Mouse (Mus musculus) liver, embryonic 14 days (tissue): ENCODE results near the gene Olfr1280. TPM values are rescaled to one million over a fixed set of nuclear protein-coding genes. Genes with fewer than 3 reads are reported as not detected.

Source experiments
- polyA plus RNA-seq: library from polyadenylated mRNA; depleted of rRNA; stranded (reverse); fragments of >200 nt; gene quantifications from 2 replicates; pipeline ENCODE4 v1.2.3, GENCODE M21; 2012; rRNA removed

The Olfr1280 gene
- not detected in 2 replicates for polyA plus RNA-seq

DNA sequence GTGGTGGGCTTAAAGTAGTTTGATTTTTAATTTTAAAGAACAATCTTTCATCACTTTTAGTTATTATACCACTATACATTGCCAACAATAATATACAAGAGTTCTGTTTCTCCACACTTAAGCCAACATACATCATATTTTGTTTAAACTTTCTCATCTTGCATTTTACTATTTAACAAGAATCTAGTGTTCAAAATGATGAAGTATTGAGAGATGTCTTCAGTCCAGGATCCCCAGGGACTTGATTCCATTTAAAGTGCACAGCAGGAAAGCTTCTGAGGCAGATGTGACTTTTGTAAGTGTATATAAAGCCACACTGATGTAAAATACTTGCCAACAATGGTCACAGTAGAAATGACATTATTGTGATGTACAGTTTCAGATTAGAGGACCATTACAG is at the start of gene Olfr1280:
Gene Olfr1280, plus strand, starts transcription at position 301 of the 400 bp plus-strand sequence.

DNA sequence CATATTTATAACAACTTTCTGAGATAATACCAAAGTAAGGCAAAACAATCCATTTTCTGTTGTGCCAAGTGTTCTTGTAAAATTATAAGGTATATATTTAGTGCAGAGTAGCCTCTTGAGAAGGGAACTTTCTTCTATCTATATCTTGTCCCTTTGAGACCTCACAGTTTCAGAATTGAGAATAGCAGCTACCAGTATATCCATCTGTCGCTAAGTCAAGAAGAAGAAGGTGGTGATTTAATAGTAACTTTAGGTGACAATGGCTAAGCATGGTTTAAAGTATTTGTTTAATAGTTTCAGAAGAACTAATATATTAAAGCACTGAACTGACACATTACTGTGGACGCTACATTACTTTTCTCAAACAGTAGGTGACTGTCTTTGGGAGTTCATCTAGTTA is 39.8 kb upstream of the Olfr1280 start, which contains the start of gene Olfr1277:
Gene Olfr1277, minus strand, starts transcription at position 101 of the 400 bp plus-strand sequence.

DNA sequence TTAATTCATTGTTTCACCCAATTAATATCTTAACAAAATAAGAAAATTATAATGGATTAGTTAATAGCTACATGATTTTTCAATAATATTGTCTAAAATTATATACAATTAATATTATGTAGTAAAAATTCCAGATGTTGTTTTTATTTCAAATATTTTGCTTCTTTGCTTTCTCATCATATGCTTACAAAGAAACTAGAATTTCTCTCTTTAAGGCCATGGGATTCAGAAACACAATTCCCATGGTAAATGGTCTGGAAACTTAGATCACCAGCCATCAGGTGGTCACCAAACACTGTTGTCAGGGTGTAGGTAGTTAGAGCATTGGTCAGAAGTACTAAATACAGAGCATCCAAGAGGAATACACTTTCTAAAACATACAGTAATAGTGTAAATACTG is 24.0 kb upstream of the Olfr1280 start, which contains the start of gene Olfr1278:
Gene Olfr1278, plus strand, starts transcription at position 301 of the 400 bp plus-strand sequence.

DNA sequence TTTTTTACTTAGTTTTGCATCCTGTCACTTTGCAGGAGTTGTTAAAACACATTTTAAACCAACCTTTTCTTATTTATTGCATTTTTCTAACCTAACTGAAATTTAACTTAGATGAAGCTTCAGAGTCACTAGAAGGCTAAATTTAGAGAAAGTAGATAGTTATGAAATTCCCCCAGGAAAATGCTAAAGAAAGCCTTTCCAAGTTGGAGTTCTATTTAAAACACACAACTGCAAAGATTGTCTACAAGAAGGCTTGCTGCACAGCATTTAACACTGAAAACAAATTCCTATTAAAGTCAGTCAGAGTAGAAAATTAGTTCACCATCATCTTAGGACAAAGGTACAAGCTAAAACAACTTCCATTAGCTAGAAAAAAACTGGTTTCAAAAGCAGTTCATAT is 13.4 kb upstream of the Olfr1280 start, which contains the start of gene Olfr1279:
Gene Olfr1279, plus strand, starts transcription at position 262 of the 400 bp plus-strand sequence.

DNA sequence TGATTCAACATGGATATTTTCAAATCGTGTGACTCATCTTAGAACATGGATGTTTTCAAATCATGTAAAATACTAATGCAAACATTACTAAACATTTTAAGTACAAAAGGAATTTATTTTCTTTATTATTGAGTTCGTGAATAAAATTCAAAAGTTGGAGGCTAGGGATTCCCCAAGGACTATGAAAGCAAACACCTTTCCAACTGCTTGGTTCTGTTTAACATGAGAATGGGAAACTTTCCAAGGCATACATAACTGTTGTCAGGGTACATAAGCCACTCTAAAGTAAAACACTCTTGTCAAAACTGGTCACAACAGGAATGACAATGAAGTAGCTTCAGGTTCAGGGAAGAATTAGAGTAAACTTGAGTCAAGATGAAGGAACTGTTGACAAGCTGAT is 12.4 kb downstream of the Olfr1280 start, which contains the start of gene Olfr1281:
Gene Olfr1281, plus strand, starts transcription at position 301 of the 400 bp plus-strand sequence.

DNA sequence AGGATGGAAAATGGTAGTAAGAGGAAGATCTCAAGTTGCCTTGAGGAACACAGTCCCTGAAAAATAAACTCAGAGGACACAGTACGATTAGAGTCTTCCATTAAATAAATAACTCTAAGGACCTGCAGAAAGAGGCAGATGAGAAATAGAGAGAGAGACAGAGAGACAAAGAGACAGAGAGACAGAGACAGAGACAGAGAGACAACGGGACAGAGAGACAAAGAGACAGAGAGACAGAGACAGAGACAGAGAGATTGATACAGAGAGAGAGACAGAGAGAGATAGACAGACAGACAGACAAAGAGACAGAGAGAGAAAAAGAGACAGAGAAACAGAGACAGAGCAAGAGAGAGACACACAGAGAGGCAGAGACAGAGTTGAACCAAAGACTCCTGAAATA is 22.2 kb downstream of the Olfr1280 start, which contains the start of gene Olfr1282:
Gene Olfr1282, minus strand, starts transcription at position 101 of the 400 bp plus-strand sequence.

DNA sequence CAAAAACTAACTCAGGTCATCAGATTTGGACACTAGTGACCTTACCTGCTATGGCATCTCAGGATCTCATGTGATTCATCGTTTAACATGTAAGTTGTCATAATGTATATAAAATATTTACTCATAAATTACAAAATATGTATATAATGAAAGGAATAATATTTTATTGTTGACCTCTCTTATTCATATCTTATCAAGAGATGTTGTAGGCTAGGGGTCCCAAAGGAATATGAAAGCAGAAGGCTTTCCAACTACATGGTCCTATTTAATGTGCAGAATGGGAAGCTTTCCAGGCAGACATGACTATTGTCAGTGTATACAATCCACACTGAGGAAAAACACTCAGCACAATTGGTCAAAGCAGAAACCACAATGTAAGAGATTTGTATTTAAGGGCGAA is 52.7 kb downstream of the Olfr1280 start, which contains the start of gene Olfr1283:
Gene Olfr1283, plus strand, starts transcription at position 301 of the 400 bp plus-strand sequence.

DNA sequence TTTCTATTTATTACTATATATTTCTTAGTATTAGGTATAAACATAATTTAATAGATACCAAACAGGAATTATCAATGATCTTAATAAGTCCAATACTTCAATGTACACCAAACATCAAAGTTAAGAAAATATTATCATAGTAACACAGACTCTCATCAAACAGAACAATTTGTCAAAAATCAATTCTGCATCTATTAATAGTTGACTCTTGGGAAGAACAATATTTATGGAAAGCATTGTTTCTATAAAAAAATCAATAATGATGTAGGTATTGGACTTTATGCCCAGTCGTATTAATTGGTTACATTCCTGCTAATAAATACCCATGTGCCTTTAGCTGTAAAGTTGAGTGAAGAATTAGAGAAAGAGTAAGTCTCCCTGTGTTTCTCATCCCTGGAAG is 61.4 kb downstream of the Olfr1280 start, which contains the start of gene Olfr1284:
Gene Olfr1284, plus strand, starts transcription at position 301 of the 400 bp plus-strand sequence.

Other genes with a start within 250 kb of the Olfr1280 start
- not detected in 2 replicates for gene Gm13941, start 208.0 kb upstream of the Olfr1280 start, polyA plus RNA-seq
- not detected in 2 replicates for gene Gm15130, start 161.1 kb upstream of the Olfr1280 start, polyA plus RNA-seq
- not detected in 2 replicates for gene 4930430A15Rik, start 84.4 kb upstream of the Olfr1280 start, polyA plus RNA-seq
- gene Olfr1275, start 78.7 kb upstream of the Olfr1280 start, polyA plus RNA-seq, result not detected in 2 replicates
- gene Olfr1276, start 59.5 kb upstream of the Olfr1280 start, polyA plus RNA-seq, result not detected in 2 replicates
- gene Olfr1277, start 39.9 kb upstream of the Olfr1280 start, polyA plus RNA-seq, result not detected in 2 replicates
- gene Olfr1278, start 23.9 kb upstream of the Olfr1280 start, polyA plus RNA-seq, result not detected in 2 replicates
- gene Olfr1279, start 13.4 kb upstream of the Olfr1280 start, polyA plus RNA-seq, result not detected in 2 replicates
- gene Olfr1281, start 12.5 kb downstream of the Olfr1280 start, polyA plus RNA-seq, result not detected in 2 replicates
- gene Olfr1282, start 22.1 kb downstream of the Olfr1280 start, polyA plus RNA-seq, result not detected in 2 replicates
- not detected in 2 replicates for gene Olfr1283, start 52.8 kb downstream of the Olfr1280 start, polyA plus RNA-seq
- gene Olfr1284, start 61.5 kb downstream of the Olfr1280 start, polyA plus RNA-seq, result not detected in 2 replicates
- not detected in 2 replicates for gene Olfr1286, start 109.1 kb downstream of the Olfr1280 start, polyA plus RNA-seq
- gene Olfr1287, start 135.1 kb downstream of the Olfr1280 start, polyA plus RNA-seq, result not detected in 2 replicates
- not detected in 2 replicates for gene Olfr1288, start 160.1 kb downstream of the Olfr1280 start, polyA plus RNA-seq
- gene Olfr1289, start 166.8 kb downstream of the Olfr1280 start, polyA plus RNA-seq, result not detected in 2 replicates
- not detected in 2 replicates for gene Olfr1290, start 179.8 kb downstream of the Olfr1280 start, polyA plus RNA-seq
- not detected in 2 replicates for gene Olfr1291-ps1, start 183.2 kb downstream of the Olfr1280 start, polyA plus RNA-seq
- not detected in 2 replicates for gene Olfr1293-ps, start 211.2 kb downstream of the Olfr1280 start, polyA plus RNA-seq
- not detected in 2 replicates for gene Olfr1294, start 226.3 kb downstream of the Olfr1280 start, polyA plus RNA-seq